Mouse (Mus musculus) MEL (cell line): Measurements from ENCODE around the gene Ubap1. TPM values are rescaled to one million over a fixed set of nuclear protein-coding genes. Genes with fewer than 3 reads are reported as not detected.

Experiments used
- DNase-seq: peaks from one replicate; pipeline ENCODE4 v3.0.0; 2011; ENCODE audit warnings: low read depth, low spot score
- H3K27ac ChIP-seq: 2 replicates; pipeline ENCODE4 v1.5.1; 2012; ENCODE audit warnings: low read depth, mild to moderate bottlenecking, control low read depth, low read length, moderate library complexity; ENCODE audit not compliant: control insufficient read depth
- H3K27me3 ChIP-seq, 2 experiments: fragments of 150-350 bp in 1 of 2; sonication (generic) in 1 of 2; 2 replicates each; pipeline ENCODE4 v1.6.1; 2012; ENCODE audit warnings: low read length in 2 of 2, mild to moderate bottlenecking in 2 of 2, improper control_type of control experiment in 1 of 2, moderate library complexity in 1 of 2; ENCODE audit not compliant: insufficient read depth in 2 of 2, control insufficient read depth in 1 of 2
- H3K36me3 ChIP-seq, 2 experiments: 2 replicates each; pipeline ENCODE4 v1.6.1; 2012 to 2014; ENCODE audit warnings: low read length in 2 of 2, improper control_type of control experiment in 1 of 2, inconsistent platforms in 1 of 2, mild to moderate bottlenecking in 1 of 2; ENCODE audit not compliant: insufficient read depth in 2 of 2, control insufficient read depth in 1 of 2
- H3K4me1 ChIP-seq, 2 experiments: fragments of 150-350 bp in 1 of 2; sonication (generic) in 1 of 2; 2 replicates each; pipeline ENCODE4 v1.6.1; 2012; ENCODE audit warnings: low read length in 2 of 2, improper control_type of control experiment in 1 of 2, mild to moderate bottlenecking in 1 of 2; ENCODE audit not compliant: insufficient read depth in 2 of 2, control insufficient read depth in 1 of 2
- H3K4me3 ChIP-seq, 2 experiments: fragments of 150-350 bp in 1 of 2; sonication (generic) in 1 of 2; 2 replicates each; pipeline ENCODE4 v1.5.1; 2012; ENCODE audit warnings: low read depth in 2 of 2, low read length in 2 of 2, mild to moderate bottlenecking in 2 of 2, moderate library complexity in 2 of 2, control low read depth in 1 of 2, improper control_type of control experiment in 1 of 2; ENCODE audit not compliant: control insufficient read depth in 1 of 2, insufficient read depth in 1 of 2
- H3K79me2 ChIP-seq: 2 replicates; pipeline ENCODE4 v1.6.1; 2012; ENCODE audit warnings: mild to moderate bottlenecking, low read length, moderate library complexity; ENCODE audit not compliant: control insufficient read depth, poor library complexity, insufficient read depth
- H3K9ac ChIP-seq: 2 replicates; pipeline ENCODE4 v1.6.1; 2012; ENCODE audit warnings: low read depth, mild to moderate bottlenecking, control low read depth, low read length, moderate library complexity; ENCODE audit not compliant: control insufficient read depth, poor library complexity, severe bottlenecking
- H3K9me3 ChIP-seq: fragments of 150-350 bp; sonication (generic); replicated peaks from 2 replicates; pipeline ENCODE4 v1.6.1; 2012; ENCODE audit warnings: mild to moderate bottlenecking, low read length, improper control_type of control experiment, moderate library complexity; ENCODE audit not compliant: insufficient read depth
- BHLHE40 ChIP-seq: IDR thresholded peaks from 2 replicates; pipeline ENCODE4 v1.6.1; 2012; ENCODE audit warnings: low read depth, mild to moderate bottlenecking, inconsistent platforms, low read length, improper control_type of control experiment, borderline replicate concordance
- CHD1 ChIP-seq: IDR thresholded peaks from 2 replicates; pipeline ENCODE4 v1.6.1; 2012; ENCODE audit warnings: low read depth, mild to moderate bottlenecking, inconsistent platforms, low read length, improper control_type of control experiment
- CTCF ChIP-seq, 3 experiments: IDR thresholded peaks in 2 of 3; conservative IDR thresholded peaks in 1 of 3; 2 replicates each; pipeline ENCODE4 v1.5.1; 2011 to 2012; ENCODE audit warnings: low read length in 3 of 3, low read depth in 2 of 3, mild to moderate bottlenecking in 2 of 3, improper control_type of control experiment in 1 of 3, inconsistent platforms in 1 of 3, mixed read lengths in 1 of 3, moderate library complexity in 1 of 3; ENCODE audit not compliant: control insufficient read depth in 1 of 3, insufficient read depth in 1 of 3, poor library complexity in 1 of 3, severe bottlenecking in 1 of 3
- ELF1 ChIP-seq: IDR thresholded peaks from 2 replicates; pipeline ENCODE4 v1.6.1; 2014; ENCODE audit warnings: low read depth, mild to moderate bottlenecking, inconsistent platforms, low read length, improper control_type of control experiment, moderate library complexity
- ETS1 ChIP-seq: IDR thresholded peaks from 2 replicates; pipeline ENCODE4 v1.6.1; 2012; ENCODE audit warnings: low read depth, mild to moderate bottlenecking, inconsistent platforms, low read length, improper control_type of control experiment, moderate library complexity
- GABPA ChIP-seq: IDR thresholded peaks from 2 replicates; pipeline ENCODE4 v1.6.1; 2012; ENCODE audit warnings: low read depth, mild to moderate bottlenecking, inconsistent platforms, low read length, improper control_type of control experiment, moderate library complexity
- GATA1 ChIP-seq: IDR thresholded peaks from 2 replicates; pipeline ENCODE4 v1.6.1; 2011; ENCODE audit warnings: low read depth, low read length, improper control_type of control experiment
- MAX ChIP-seq: IDR thresholded peaks from 2 replicates; pipeline ENCODE4 v1.6.1; 2011; ENCODE audit warnings: low read length, improper control_type of control experiment
- MYB ChIP-seq: IDR thresholded peaks from 2 replicates; pipeline ENCODE4 v1.6.1; 2011; ENCODE audit warnings: mild to moderate bottlenecking, low read depth, low read length, improper control_type of control experiment
- MYC ChIP-seq: IDR thresholded peaks from 2 replicates; pipeline ENCODE4 v1.6.1; 2011; ENCODE audit warnings: low read depth, mild to moderate bottlenecking, low read length, improper control_type of control experiment, moderate library complexity
- NELFE ChIP-seq: IDR thresholded peaks from 2 replicates; pipeline ENCODE4 v1.6.1; 2011; ENCODE audit warnings: low read depth, low read length, improper control_type of control experiment
- NRF1 ChIP-seq: IDR thresholded peaks from 2 replicates; pipeline ENCODE4 v1.6.1; 2014; ENCODE audit warnings: low read depth, mild to moderate bottlenecking, inconsistent platforms, low read length, improper control_type of control experiment, moderate library complexity; ENCODE audit not compliant: poor library complexity, insufficient read depth, severe bottlenecking
- POLR2A ChIP-seq, 2 experiments: IDR thresholded peaks; 2 replicates each; pipeline ENCODE4 v1.6.1; 2011 to 2012; ENCODE audit warnings: low read length in 2 of 2, mild to moderate bottlenecking in 2 of 2, control low read depth in 1 of 2, improper control_type of control experiment in 1 of 2, low read depth in 1 of 2, moderate library complexity in 1 of 2; ENCODE audit not compliant: control insufficient read depth in 1 of 2, insufficient read depth in 1 of 2, poor library complexity in 1 of 2
- POLR2AphosphoS2 ChIP-seq: IDR thresholded peaks from 2 replicates; pipeline ENCODE4 v1.6.1; 2011; ENCODE audit warnings: low read length, improper control_type of control experiment
- RAD21 ChIP-seq: IDR thresholded peaks from 2 replicates; pipeline ENCODE4 v1.6.1; 2011; ENCODE audit warnings: mild to moderate bottlenecking, low read depth, low read length, improper control_type of control experiment
- SIN3A ChIP-seq: IDR thresholded peaks from 2 replicates; pipeline ENCODE4 v1.6.1; 2012; ENCODE audit warnings: low read length, improper control_type of control experiment, inconsistent platforms
- SMC3 ChIP-seq: IDR thresholded peaks from 2 replicates; pipeline ENCODE4 v1.6.1; 2011; ENCODE audit warnings: low read depth, low read length, improper control_type of control experiment
- TBP ChIP-seq: IDR thresholded peaks from 2 replicates; pipeline ENCODE4 v1.8.0; 2011; ENCODE audit warnings: low read depth, low read length, improper control_type of control experiment
- TCF12 ChIP-seq: IDR thresholded peaks from 2 replicates; pipeline ENCODE4 v1.6.1; 2014; ENCODE audit warnings: low read depth, mild to moderate bottlenecking, inconsistent platforms, low read length, improper control_type of control experiment, moderate library complexity
- USF1 ChIP-seq: IDR thresholded peaks from 2 replicates; pipeline ENCODE4 v1.6.1; 2014; ENCODE audit warnings: low read depth, mild to moderate bottlenecking, inconsistent platforms, low read length, improper control_type of control experiment, moderate library complexity
- USF2 ChIP-seq, 2 experiments: IDR thresholded peaks; 2 replicates each; pipeline ENCODE4 v1.6.1; 2011 to 2012; ENCODE audit warnings: improper control_type of control experiment in 2 of 2, low read length in 2 of 2, borderline replicate concordance in 1 of 2, inconsistent platforms in 1 of 2, low read depth in 1 of 2, mild to moderate bottlenecking in 1 of 2; ENCODE audit not compliant: insufficient read depth in 1 of 2
- ZC3H11A ChIP-seq: IDR thresholded peaks from 2 replicates; pipeline ENCODE4 v1.6.1; 2012; ENCODE audit warnings: low read depth, mild to moderate bottlenecking, inconsistent platforms, low read length, improper control_type of control experiment
- ZKSCAN1 ChIP-seq: IDR thresholded peaks from 2 replicates; pipeline ENCODE4 v1.6.1; 2012; ENCODE audit warnings: low read depth, mild to moderate bottlenecking, inconsistent platforms, low read length, improper control_type of control experiment, moderate library complexity
- ZMIZ1 ChIP-seq: IDR thresholded peaks from 2 replicates; pipeline ENCODE4 v1.6.1; 2012; ENCODE audit warnings: low read depth, mild to moderate bottlenecking, inconsistent platforms, low read length, improper control_type of control experiment, moderate library complexity
- polyA plus RNA-seq, 2 experiments: library from polyadenylated mRNA; stranded (reverse) in 1 of 2; unstranded in 1 of 2; fragments of >175 nt in 1 of 2; fragments of >200 nt in 1 of 2; gene quantifications; 2 replicates each; pipeline versions ENCODE4 v1.2.1 to v1.2.4; 2012; ENCODE audit warnings: low replicate concordance in 2 of 2, low read depth in 1 of 2; ENCODE audit not compliant: insufficient read length in 2 of 2, insufficient read depth in 1 of 2, missing spikeins in 1 of 2
- total RNA-seq: library from RNA; depleted of rRNA; stranded (reverse); fragments of 300-350 nt; gene quantifications from 2 replicates; pipeline ENCODE4 v1.2.3, GENCODE M21; 2012

Ubap1 gene
- total and polyA plus RNA-seq, 3 experiments, result 9.1 to 15.7 TPM; not detected in 1

GRCm38 (mm10) chr4:41304302-41304701, 44.5 kb upstream of the Ubap1 start:
- Histone ChIP-seq H3K9me3 (no peaks in the 10 kb centered on the region), H3K4me3 (no peak overlapping the region), H3K36me3 (peaks cover 10 to 25% of the 10 kb centered on the region in 2 experiments), H3K79me2 (peaks cover 2% of the 10 kb centered on the region; the same call in 1 of the 2 replicates), H3K27me3 (no peaks in the 10 kb centered on the region), H3K27ac (no peak overlapping the region), H3K4me1 (peaks cover 0 to 3% of the 10 kb centered on the region in 2 experiments; a peak in 1 of 4 replicates), H3K9ac (peak overlapping the region; percentile 14; the same call in 1 of the 2 replicates)
- peak; percentile 26 for DNase-seq
- no peak for TF ChIP-seq MAX
- TF ChIP-seq POLR2AphosphoS2, result no peak
- TF ChIP-seq ETS1, result no peak
- TF ChIP-seq ZMIZ1, result no peak
- no peak for TF ChIP-seq USF1
- TF ChIP-seq GABPA, result no peak
- TF ChIP-seq RAD21, result no peak
- no peak for TF ChIP-seq MYB
- TF ChIP-seq GATA1, result no peak
- TF ChIP-seq ELF1, result no peak
- no peak for TF ChIP-seq POLR2A (IDR thresholded peaks at IDR 0.05; ENCODE audit: control insufficient read depth in 1 of 2, insufficient read depth in 1 of 2, low read depth in 1 of 2, low read length in 2 of 2, poor library complexity in 1 of 2)
- TF ChIP-seq ZC3H11A, result no peak
- no peak for TF ChIP-seq MYC
- no peak for TF ChIP-seq SMC3
- TF ChIP-seq CTCF (IDR thresholded peaks at IDR 0.05 in 2 of 3, conservative IDR thresholded peaks at IDR 0.05 in 1 of 3; ENCODE audit: control insufficient read depth in 1 of 3, insufficient read depth in 1 of 3, low read depth in 2 of 3, low read length in 3 of 3, poor library complexity in 1 of 3, severe bottlenecking in 1 of 3), result no peak
- TF ChIP-seq SIN3A, result no peak

GRCm38 (mm10) chr4:41307406-41307805, 41.4 kb upstream of the Ubap1 start:
- no peak for DNase-seq
- no peaks in the 10 kb centered on the region for H3K9me3 ChIP-seq
- peaks cover 7 to 14% of the 10 kb centered on the region in 2 experiments for H3K4me1 ChIP-seq
- H3K79me2 ChIP-seq, result peaks cover 3% of the 10 kb centered on the region; the same call in 1 of the 2 replicates
- no peak overlapping the region for H3K27ac ChIP-seq
- no peak overlapping the region for H3K4me3 ChIP-seq
- TF ChIP-seq GABPA (no peak), TBP (no peak), MAX (no peak), POLR2AphosphoS2 (no peak), RAD21 (no peak), USF2 (IDR thresholded peaks at IDR 0.05; ENCODE audit: borderline replicate concordance in 1 of 2, insufficient read depth in 1 of 2, low read depth in 1 of 2, low read length in 2 of 2) (no peak), TCF12 (no peak), ZKSCAN1 (no peak), CHD1 (no peak), MYC (no peak), NELFE (no peak), BHLHE40 (no peak), USF1 (no peak), NRF1 (no peak), GATA1 (no peak), SIN3A (no peak)
- peaks cover 13 to 30% of the 10 kb centered on the region in 2 experiments for H3K36me3 ChIP-seq
- H3K9ac ChIP-seq, result no peak overlapping the region
- H3K27me3 ChIP-seq, result no peaks in the 10 kb centered on the region
